Mouse (Mus musculus) heart, embryonic 16.5 days (tissue): Measurements from ENCODE around the gene Fbxo34. TPM values are rescaled to one million over a fixed set of nuclear protein-coding genes. Genes with fewer than 3 reads are reported as not detected.
A peak's percentile ranks its signal among the peaks of the same experiment; 100 is the strongest.

Source experiments
- ATAC-seq: fragments of 200-750 bp; cut with Nextera tagmentation; replicated peaks from 2 replicates; pipeline ENCODE4 v1.8.0; 2017; ENCODE audit warnings: moderate number of reproducible peaks; ENCODE audit not compliant: insufficient read depth, low FRiP score; ENCODE audit errors: extremely low read depth
- H3K27ac ChIP-seq: fragments of 300-500 bp; sonication (generic); 2 replicates; pipeline ENCODE4 v1.5.1; 2014; ENCODE audit warnings: mild to moderate bottlenecking, low read length, control low read depth, moderate library complexity
- H3K27me3 ChIP-seq: fragments of 300-500 bp; sonication (generic); 2 replicates; pipeline ENCODE4 v1.6.1; 2014; ENCODE audit warnings: low read length, mixed read lengths; ENCODE audit not compliant: control insufficient read depth, insufficient read depth
- H3K36me3 ChIP-seq: fragments of 300-500 bp; sonication (generic); 2 replicates; pipeline ENCODE4 v1.6.1; 2014; ENCODE audit not compliant: control insufficient read depth, insufficient read depth
- H3K4me1 ChIP-seq: fragments of 300-500 bp; sonication (generic); 2 replicates; pipeline ENCODE4 v1.6.1; 2014; ENCODE audit warnings: low read length, mixed read lengths; ENCODE audit not compliant: control insufficient read depth, insufficient read depth
- H3K4me2 ChIP-seq: fragments of 300-500 bp; sonication (generic); 2 replicates; pipeline ENCODE4 v1.6.1; 2014; ENCODE audit warnings: low read depth, mild to moderate bottlenecking, control low read depth, low read length
- H3K4me3 ChIP-seq: fragments of 300-500 bp; sonication (generic); 2 replicates; pipeline ENCODE4 v1.5.1; 2014; ENCODE audit warnings: mild to moderate bottlenecking, control low read depth, low read length
- H3K9ac ChIP-seq: fragments of 300-500 bp; sonication (generic); 2 replicates; pipeline ENCODE4 v1.6.1; 2014; ENCODE audit warnings: low read length, control low read depth
- H3K9me3 ChIP-seq: fragments of 300-500 bp; sonication (generic); replicated peaks from 2 replicates; pipeline ENCODE4 v1.6.1; 2016; ENCODE audit warnings: low read length; ENCODE audit not compliant: control insufficient read depth
- WGBS: fragments of 180-500 bp; shearing (Covaris S2); extraction: QIAGEN DNeasy Blood & Tissue Kit; methylation state at CpG from one replicate; pipeline ENCODE4 v1.1.7; 2014; 5-methylcytosine and 5-hydroxymethylcytosine counted together
- polyA plus RNA-seq: library from polyadenylated mRNA; unstranded; fragments of >200 nt; fragmentation: Nextera tagmentation; extraction: Ambion mirVana; gene quantifications from 2 replicates; pipeline ENCODE4 v1.2.1, GENCODE M21; 2015

Fbxo34 gene
- polyA plus RNA-seq, 1 experiment from 2014 or later = 16.7 TPM

GRCm38 (mm10) chr14:47464426-47464825, 14.2 kb downstream of the Fbxo34 start:
- Histone ChIP-seq H3K27me3 (no peaks in the 10 kb centered on the region; the same call in 1 of the 2 replicates), H3K4me2 (no peak overlapping the region), H3K4me3 (no peak overlapping the region), H3K9me3 (no peaks in the 10 kb centered on the region), H3K4me1 (no peaks in the 10 kb centered on the region), H3K27ac (no peak overlapping the region), H3K36me3 (no peaks in the 10 kb centered on the region), H3K9ac (no peak overlapping the region)
- ATAC-seq = no peak
- 71% methylated on average over 10 of the region's 10 CpGs for WGBS

GRCm38 (mm10) chr14:47465468-47466175, 15.4 kb downstream of the Fbxo34 start:
- no peaks in the 10 kb centered on the region; the same call in 1 of the 2 replicates for H3K27me3 ChIP-seq
- no peak overlapping the region for H3K4me2 ChIP-seq
- no peak overlapping the region for H3K9ac ChIP-seq
- H3K4me3 ChIP-seq = no peak overlapping the region
- WGBS = 46% methylated on average over 7 of the region's 7 CpGs
- H3K27ac ChIP-seq = no peak overlapping the region
- no peaks in the 10 kb centered on the region for H3K36me3 ChIP-seq
- ATAC-seq = no peak
- H3K4me1 ChIP-seq = no peaks in the 10 kb centered on the region
- H3K9me3 ChIP-seq = no peaks in the 10 kb centered on the region

- Histone ChIP-seq H3K27me3 (no peaks in the 10 kb centered on the region), H3K4me1 (peaks cover 17% of the 10 kb centered on the region), H3K4me3 (peak overlapping the region; percentile 95), H3K9ac (peak overlapping the region; percentile 97), H3K36me3 (no peaks in the 10 kb centered on the region), H3K9me3 (no peaks in the 10 kb centered on the region), H3K27ac (peak overlapping the region; percentile 86), H3K4me2 (peak overlapping the region; percentile 63)
- peak; percentile 94 for ATAC-seq
- WGBS = under 1% methylated on average over 40 of the region's 40 CpGs
These were observed 22.1 kb downstream of the Fbxo34 start for GRCm38 (mm10) chr14:47472359-47472742.

- H3K9ac ChIP-seq = peak overlapping the region; percentile 97
- H3K4me1 ChIP-seq = peaks cover 17% of the 10 kb centered on the region
- no peaks in the 10 kb centered on the region for H3K9me3 ChIP-seq
- 2% methylated on average over 61 of the region's 69 CpGs for WGBS
- peak overlapping the region; percentile 86 for H3K27ac ChIP-seq
- peak overlapping the region; percentile 63 for H3K4me2 ChIP-seq
- H3K36me3 ChIP-seq = no peaks in the 10 kb centered on the region
- ATAC-seq = peak; percentile 70
- H3K27me3 ChIP-seq = no peaks in the 10 kb centered on the region
- H3K4me3 ChIP-seq = peak overlapping the region; percentile 95
These were observed 22.7 kb downstream of the Fbxo34 start for GRCm38 (mm10) chr14:47472743-47473546.

- peak overlapping the region; percentile 95 for H3K4me3 ChIP-seq
- WGBS = 87% methylated on average over 9 of the region's 9 CpGs
- no peak overlapping the region for H3K27ac ChIP-seq
- no peaks in the 10 kb centered on the region for H3K36me3 ChIP-seq
- no peaks in the 10 kb centered on the region for H3K9me3 ChIP-seq
- peaks cover 17% of the 10 kb centered on the region for H3K4me1 ChIP-seq
- H3K27me3 ChIP-seq = no peaks in the 10 kb centered on the region
- H3K4me2 ChIP-seq = no peak overlapping the region
- no peak overlapping the region for H3K9ac ChIP-seq
- no peak for ATAC-seq
These were observed 23.7 kb downstream of the Fbxo34 start for GRCm38 (mm10) chr14:47473891-47474290.

GRCm38 (mm10) chr14:47474571-47475254, 24.5 kb downstream of the Fbxo34 start:
- Histone ChIP-seq H3K4me3 (0 out of 2 replicates have a peak overlapping the region, but pooled peaks have one; percentile 5), H3K27ac (no peak overlapping the region), H3K9ac (no peak overlapping the region), H3K36me3 (no peaks in the 10 kb centered on the region), H3K4me2 (no peak overlapping the region), H3K27me3 (no peaks in the 10 kb centered on the region), H3K9me3 (no peaks in the 10 kb centered on the region), H3K4me1 (peaks cover 17% of the 10 kb centered on the region)
- 74% methylated on average over 8 of the region's 8 CpGs for WGBS
- no peak for ATAC-seq

- Histone ChIP-seq H3K27me3 (no peaks in the 10 kb centered on the region), H3K9me3 (no peaks in the 10 kb centered on the region), H3K36me3 (no peaks in the 10 kb centered on the region), H3K9ac (no peak overlapping the region), H3K4me3 (no peak overlapping the region), H3K4me1 (peaks cover 17% of the 10 kb centered on the region), H3K27ac (no peak overlapping the region), H3K4me2 (no peak overlapping the region)
- ATAC-seq = no peak
- WGBS = 61% methylated on average over 4 of the region's 4 CpGs
These were observed 26.0 kb downstream of the Fbxo34 start for GRCm38 (mm10) chr14:47476266-47476665.

GRCm38 (mm10) chr14:47477711-47478110, 27.5 kb downstream of the Fbxo34 start:
- no peaks in the 10 kb centered on the region for H3K27me3 ChIP-seq
- peaks cover 17% of the 10 kb centered on the region for H3K4me1 ChIP-seq
- no peak for ATAC-seq
- no peaks in the 10 kb centered on the region for H3K9me3 ChIP-seq
- 67% methylated on average over 2 of the region's 2 CpGs for WGBS
- H3K4me3 ChIP-seq = no peak overlapping the region
- no peak overlapping the region for H3K4me2 ChIP-seq
- no peak overlapping the region for H3K9ac ChIP-seq
- no peaks in the 10 kb centered on the region for H3K36me3 ChIP-seq
- H3K27ac ChIP-seq = no peak overlapping the region
